Mouse (Mus musculus): ENCODE data around the gene Rnf24. TPM values are rescaled to one million over a fixed set of nuclear protein-coding genes. Genes with fewer than 3 reads are reported as not detected.

Gene Rnf24
- polyA plus RNA-seq, 1 experiment, result 7.1 TPM

DNA sequence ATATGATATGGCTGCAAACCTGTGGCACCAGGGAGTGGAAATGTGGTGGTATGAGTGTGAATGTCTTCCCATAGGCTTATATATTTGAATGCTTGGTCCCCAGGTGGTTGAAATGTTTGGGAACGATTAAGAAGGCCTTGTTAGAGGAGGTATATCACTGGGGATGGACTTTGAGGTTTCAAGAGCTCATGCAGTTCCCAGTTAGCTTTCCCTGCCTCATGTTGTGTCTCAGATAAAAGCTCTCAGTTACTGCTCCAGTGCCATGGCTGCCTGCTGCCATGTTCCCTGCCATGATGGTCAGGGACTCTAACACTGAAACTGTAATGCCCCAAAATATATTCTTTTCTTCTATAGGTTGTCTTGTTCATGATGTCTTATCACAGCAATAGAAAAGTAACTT lies 71.1 kb downstream of the Rnf24 start:
- no peaks in the 10 kb centered on the region for H3K4me1 ChIP-seq (ENCODE audit: control insufficient read depth, insufficient read depth, low read length)
- TF ChIP-seq CTCF (IDR thresholded peaks at IDR 0.05; ENCODE audit: low read depth, low read length) (no peak), POLR2A (IDR thresholded peaks at IDR 0.05; ENCODE audit: insufficient read depth, low read length) (no peak), EP300 (IDR thresholded peaks at IDR 0.05; ENCODE audit: insufficient read depth, low read depth, low read length) (no peak)
- H3K27ac ChIP-seq (ENCODE audit: insufficient read depth, low read length), result no peak overlapping the region
- H3K27me3 ChIP-seq (ENCODE audit: control insufficient read depth, insufficient read depth, low read length, poor library complexity, severe bottlenecking), result no peaks in the 10 kb centered on the region
- no peak overlapping the region for H3K9ac ChIP-seq (ENCODE audit: low read depth, poor library complexity, severe bottlenecking)
- no peaks in the 10 kb centered on the region for H3K9me3 ChIP-seq (replicated peaks; ENCODE audit: control insufficient read depth, insufficient read depth, low read length, poor library complexity, severe bottlenecking)
- H3K36me3 ChIP-seq (ENCODE audit: control insufficient read depth, insufficient read depth, low read length, poor library complexity, severe bottlenecking), result peaks cover 36% of the 10 kb centered on the region
- no peak overlapping the region for H3K4me3 ChIP-seq (ENCODE audit: low read depth, low read length)

DNA sequence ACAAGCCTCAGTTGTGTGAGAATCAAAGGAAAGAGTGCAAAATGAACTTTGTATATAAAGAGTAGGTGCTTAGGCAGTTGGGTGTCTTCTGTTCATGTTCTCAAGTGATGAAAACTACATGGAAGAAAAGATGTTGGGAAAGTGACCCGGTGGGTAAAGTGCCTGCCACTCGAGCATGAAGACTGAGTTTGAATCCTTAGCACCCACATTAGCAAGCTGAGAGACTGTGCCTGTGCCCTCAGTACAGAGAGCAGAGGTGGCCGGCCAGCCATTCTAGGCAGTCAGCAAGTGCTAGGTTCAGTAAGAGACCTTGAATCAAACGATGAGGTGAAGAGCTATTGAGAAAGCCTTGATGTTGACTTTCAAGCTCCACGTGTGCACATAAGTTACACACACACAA lies 76.0 kb downstream of the Rnf24 start:
- no peaks in the 10 kb centered on the region for H3K9me3 ChIP-seq (replicated peaks; ENCODE audit: control insufficient read depth, insufficient read depth, low read length, poor library complexity, severe bottlenecking)
- H3K4me1 ChIP-seq (ENCODE audit: control insufficient read depth, insufficient read depth, low read length), result no peaks in the 10 kb centered on the region
- H3K4me3 ChIP-seq (ENCODE audit: low read depth, low read length), result no peak overlapping the region
- H3K27me3 ChIP-seq (ENCODE audit: control insufficient read depth, insufficient read depth, low read length, poor library complexity, severe bottlenecking), result no peaks in the 10 kb centered on the region
- TF ChIP-seq EP300 (IDR thresholded peaks at IDR 0.05; ENCODE audit: insufficient read depth, low read depth, low read length) (no peak), POLR2A (IDR thresholded peaks at IDR 0.05; ENCODE audit: insufficient read depth, low read length) (no peak), CTCF (IDR thresholded peaks at IDR 0.05; ENCODE audit: low read depth, low read length) (no peak)
- no peak overlapping the region for H3K27ac ChIP-seq (ENCODE audit: insufficient read depth, low read length)
- no peak overlapping the region for H3K9ac ChIP-seq (ENCODE audit: low read depth, poor library complexity, severe bottlenecking)
- peaks cover 55% of the 10 kb centered on the region for H3K36me3 ChIP-seq (ENCODE audit: control insufficient read depth, insufficient read depth, low read length, poor library complexity, severe bottlenecking)

DNA sequence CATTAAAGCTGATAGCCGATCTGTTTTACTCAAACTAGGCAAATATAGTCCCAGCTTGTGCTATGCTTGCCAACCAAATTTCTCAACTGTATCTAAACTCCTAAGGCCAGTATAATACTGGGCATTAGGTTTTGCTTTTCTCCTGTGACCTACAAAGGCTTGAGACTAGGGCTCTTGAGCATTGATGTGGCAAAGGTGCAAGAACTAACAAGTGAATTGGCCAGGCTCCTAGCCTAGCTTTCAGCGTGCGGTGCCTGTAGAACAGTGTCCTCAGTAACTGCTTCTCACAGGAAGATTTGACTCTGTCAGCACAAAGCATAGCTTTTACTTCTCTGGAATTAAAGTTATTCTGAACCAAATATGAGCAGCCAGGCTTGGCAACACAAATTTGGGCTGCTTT lies 77.2 kb downstream of the Rnf24 start:
- Histone ChIP-seq H3K27me3 (ENCODE audit: control insufficient read depth, insufficient read depth, low read length, poor library complexity, severe bottlenecking) (no peaks in the 10 kb centered on the region), H3K9me3 (replicated peaks; ENCODE audit: control insufficient read depth, insufficient read depth, low read length, poor library complexity, severe bottlenecking) (no peaks in the 10 kb centered on the region), H3K9ac (ENCODE audit: low read depth, poor library complexity, severe bottlenecking) (no peak overlapping the region), H3K27ac (ENCODE audit: insufficient read depth, low read length) (no peak overlapping the region), H3K4me1 (ENCODE audit: control insufficient read depth, insufficient read depth, low read length) (no peaks in the 10 kb centered on the region), H3K36me3 (ENCODE audit: control insufficient read depth, insufficient read depth, low read length, poor library complexity, severe bottlenecking) (peaks cover 49% of the 10 kb centered on the region), H3K4me3 (ENCODE audit: low read depth, low read length) (no peak overlapping the region)
- TF ChIP-seq POLR2A (IDR thresholded peaks at IDR 0.05; ENCODE audit: insufficient read depth, low read length) (no peak), EP300 (IDR thresholded peaks at IDR 0.05; ENCODE audit: insufficient read depth, low read depth, low read length) (no peak), CTCF (IDR thresholded peaks at IDR 0.05; ENCODE audit: low read depth, low read length) (no peak)

GRCm38 (mm10) chr2:131265056-131265455 lies 87.6 kb downstream of the Rnf24 start:
- Histone ChIP-seq H3K36me3 (ENCODE audit: control insufficient read depth, insufficient read depth, low read length, poor library complexity, severe bottlenecking) (no peaks in the 10 kb centered on the region), H3K27me3 (ENCODE audit: control insufficient read depth, insufficient read depth, low read length, poor library complexity, severe bottlenecking) (no peaks in the 10 kb centered on the region), H3K4me1 (ENCODE audit: control insufficient read depth, insufficient read depth, low read length) (no peaks in the 10 kb centered on the region), H3K9me3 (replicated peaks; ENCODE audit: control insufficient read depth, insufficient read depth, low read length, poor library complexity, severe bottlenecking) (no peaks in the 10 kb centered on the region), H3K4me3 (ENCODE audit: low read depth, low read length) (no peak overlapping the region), H3K9ac (ENCODE audit: low read depth, poor library complexity, severe bottlenecking) (no peak overlapping the region), H3K27ac (ENCODE audit: insufficient read depth, low read length) (no peak overlapping the region)
- TF ChIP-seq EP300 (IDR thresholded peaks at IDR 0.05; ENCODE audit: insufficient read depth, low read depth, low read length), result no peak
- no peak for TF ChIP-seq CTCF (IDR thresholded peaks at IDR 0.05; ENCODE audit: low read depth, low read length)
- no peak for TF ChIP-seq POLR2A (IDR thresholded peaks at IDR 0.05; ENCODE audit: insufficient read depth, low read length)

DNA sequence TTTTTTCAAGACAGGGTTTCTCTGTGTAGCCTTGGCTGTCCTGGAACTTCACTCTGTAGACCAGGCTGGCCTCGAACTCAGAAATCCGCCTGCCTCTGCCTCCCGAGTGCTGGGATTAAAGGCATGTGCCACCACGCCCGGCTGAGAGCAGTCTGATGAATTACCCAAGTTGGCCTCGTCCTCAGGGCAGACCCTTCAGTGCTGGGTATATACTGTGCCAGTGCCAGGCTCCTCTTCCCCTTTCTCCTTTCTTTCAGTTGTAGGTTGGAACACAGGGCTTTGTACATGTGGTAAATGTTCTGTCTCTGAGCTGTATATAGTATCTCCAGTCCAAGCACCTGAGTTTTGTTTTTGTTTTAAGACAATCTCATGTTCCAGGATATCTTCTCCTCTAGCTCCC lies 88.7 kb downstream of the Rnf24 start:
- Histone ChIP-seq H3K4me3 (ENCODE audit: low read depth, low read length) (peak overlapping the region; percentile 25; the same call in 1 of the 2 replicates), H3K27ac (ENCODE audit: insufficient read depth, low read length) (no peak overlapping the region), H3K27me3 (ENCODE audit: control insufficient read depth, insufficient read depth, low read length, poor library complexity, severe bottlenecking) (no peaks in the 10 kb centered on the region), H3K36me3 (ENCODE audit: control insufficient read depth, insufficient read depth, low read length, poor library complexity, severe bottlenecking) (no peaks in the 10 kb centered on the region), H3K9ac (ENCODE audit: low read depth, poor library complexity, severe bottlenecking) (peak overlapping the region; percentile 97), H3K4me1 (ENCODE audit: control insufficient read depth, insufficient read depth, low read length) (no peaks in the 10 kb centered on the region), H3K9me3 (replicated peaks; ENCODE audit: control insufficient read depth, insufficient read depth, low read length, poor library complexity, severe bottlenecking) (no peaks in the 10 kb centered on the region)
- TF ChIP-seq CTCF (IDR thresholded peaks at IDR 0.05; ENCODE audit: low read depth, low read length) (no peak), POLR2A (IDR thresholded peaks at IDR 0.05; ENCODE audit: insufficient read depth, low read length) (no peak), EP300 (IDR thresholded peaks at IDR 0.05; ENCODE audit: insufficient read depth, low read depth, low read length) (no peak)

- H3K4me1 ChIP-seq (ENCODE audit: control insufficient read depth, insufficient read depth, low read length), result no peaks in the 10 kb centered on the region
- peak overlapping the region; percentile 99 for H3K4me3 ChIP-seq (ENCODE audit: low read depth, low read length)
- no peaks in the 10 kb centered on the region for H3K9me3 ChIP-seq (replicated peaks; ENCODE audit: control insufficient read depth, insufficient read depth, low read length, poor library complexity, severe bottlenecking)
- TF ChIP-seq CTCF (IDR thresholded peaks at IDR 0.05; ENCODE audit: low read depth, low read length) (no peak), POLR2A (IDR thresholded peaks at IDR 0.05; ENCODE audit: insufficient read depth, low read length) (no peak), EP300 (IDR thresholded peaks at IDR 0.05; ENCODE audit: insufficient read depth, low read depth, low read length) (no peak)
- H3K27ac ChIP-seq (ENCODE audit: insufficient read depth, low read length), result peak overlapping the region; percentile 92
- H3K9ac ChIP-seq (ENCODE audit: low read depth, poor library complexity, severe bottlenecking), result peak overlapping the region; percentile 97
- H3K27me3 ChIP-seq (ENCODE audit: control insufficient read depth, insufficient read depth, low read length, poor library complexity, severe bottlenecking), result no peaks in the 10 kb centered on the region
- no peaks in the 10 kb centered on the region for H3K36me3 ChIP-seq (ENCODE audit: control insufficient read depth, insufficient read depth, low read length, poor library complexity, severe bottlenecking)
Measured at GRCm38 (mm10) chr2:131262680-131263670, 89.7 kb downstream of the Rnf24 start.

Data from ES-Bruce4 (cell line).